Mouse (Mus musculus): ENCODE measurements at regions not wholly inside any gene's neighbourhood (a gene's known extent, or its start where the extent isn't known, plus 50 kb on each side); places are given as distances from the start of the nearest gene placed in this dataset.

DNA sequence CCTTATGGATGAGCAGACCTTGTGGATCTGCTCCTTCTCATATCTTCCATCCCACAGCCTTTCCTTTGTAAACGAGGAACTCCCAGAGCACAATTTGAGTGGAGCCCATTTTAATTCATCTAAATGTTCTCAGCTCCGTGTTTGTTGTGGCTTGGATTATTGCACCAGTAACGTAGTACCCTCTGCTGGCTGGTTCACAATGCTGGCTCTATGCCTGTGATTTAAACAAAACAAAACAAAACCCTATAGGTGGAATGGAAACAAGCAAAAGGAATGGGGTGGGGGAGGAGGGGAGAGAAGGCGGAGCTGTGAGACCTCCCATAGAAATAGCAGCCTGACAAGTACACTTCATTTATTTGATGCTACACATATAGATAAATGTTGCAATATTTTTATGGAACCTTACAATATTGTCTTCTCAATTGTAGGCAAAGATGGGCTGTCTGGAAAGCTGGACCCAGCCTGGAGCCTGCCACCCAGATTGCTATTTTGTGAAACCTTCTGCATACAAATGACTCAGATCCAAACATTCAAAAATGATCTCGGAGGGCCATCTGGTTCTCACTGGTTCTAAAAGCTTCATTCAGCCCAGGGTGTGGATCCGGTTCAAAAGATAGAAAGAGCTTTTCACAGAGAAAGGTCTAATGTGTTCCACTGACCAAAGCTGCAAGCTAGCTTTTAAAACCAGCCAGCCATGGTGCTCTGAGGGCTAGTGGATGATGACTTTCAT, 230.3 kb upstream of the Ubash3b start:
- 64% methylated on average over 6 of the region's 6 CpGs for WGBS
- ATAC-seq (ENCODE audit: insufficient number of reproducible peaks, insufficient read depth, low FRiP score, low TSS enrichment, low read depth): no peak
- 0 out of 2 replicates have a peak, but pooled peaks cover 6% of the 10 kb centered on the region for H3K36me3 ChIP-seq
- no peak overlapping the region for H3K27ac ChIP-seq
- peaks cover 14% of the 10 kb centered on the region; the same call in 1 of the 2 replicates for H3K4me1 ChIP-seq (replicated peaks)
- H3K4me2 ChIP-seq: no peak overlapping the region
- H3K9me3 ChIP-seq: no peaks in the 10 kb centered on the region
- no peak overlapping the region for H3K4me3 ChIP-seq (replicated peaks)
- H3K27me3 ChIP-seq: no peaks in the 10 kb centered on the region
- no peak overlapping the region for H3K9ac ChIP-seq (replicated peaks)

- H3K9ac ChIP-seq (replicated peaks): no peak overlapping the region
- H3K36me3 ChIP-seq: no peaks in the 10 kb centered on the region
- H3K4me3 ChIP-seq (replicated peaks): no peak overlapping the region
- no peaks in the 10 kb centered on the region for H3K27me3 ChIP-seq
- 88% methylated on average over 1 of the region's 1 CpGs for WGBS
- H3K9me3 ChIP-seq: no peaks in the 10 kb centered on the region
- H3K27ac ChIP-seq: peak overlapping the region; percentile 31; the same call in 1 of the 2 replicates
- peak overlapping the region; percentile 61 for H3K4me2 ChIP-seq
- peaks cover 45% of the 10 kb centered on the region for H3K4me1 ChIP-seq (replicated peaks)
- ATAC-seq (ENCODE audit: insufficient number of reproducible peaks, insufficient read depth, low FRiP score, low TSS enrichment, low read depth): no peak
Observed at GRCm38 (mm10) chr9:41379283-41379682, 217.8 kb upstream of the Ubash3b start.

DNA sequence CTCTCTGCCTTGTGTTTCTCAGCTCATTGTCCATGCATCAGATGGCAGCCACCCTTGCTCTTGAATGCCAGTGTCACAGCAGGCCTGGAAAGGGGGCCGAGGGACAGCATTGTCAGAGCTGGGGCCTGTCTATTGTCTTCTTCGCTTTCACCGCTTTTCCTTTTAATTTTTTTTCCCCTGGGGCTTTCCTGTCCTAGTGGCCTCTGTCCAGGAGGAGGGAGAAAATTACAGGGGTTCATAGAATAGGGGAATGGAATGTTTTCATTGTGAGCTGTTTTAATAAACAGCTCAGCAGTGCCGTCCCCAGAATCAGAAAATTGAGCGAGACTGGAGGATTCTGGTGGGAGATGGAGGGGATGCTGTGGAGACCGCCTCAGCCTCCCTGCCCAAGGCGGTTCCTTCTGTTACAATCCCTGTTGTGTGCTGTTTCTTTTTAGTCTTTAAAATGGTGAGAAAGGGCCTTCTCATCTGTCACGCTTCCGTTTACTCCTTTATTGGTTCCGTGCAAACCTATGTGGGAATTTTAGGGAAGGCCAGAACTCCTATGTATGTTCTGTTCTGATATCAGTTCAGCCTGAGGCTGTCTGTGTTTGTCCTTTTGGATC, 217.2 kb upstream of the Ubash3b start:
- Histone ChIP-seq H3K36me3 (no peaks in the 10 kb centered on the region), H3K4me2 (peak overlapping the region; percentile 61), H3K9ac (replicated peaks) (no peak overlapping the region; the same call in 1 of the 2 replicates), H3K27me3 (no peaks in the 10 kb centered on the region), H3K27ac (peak overlapping the region; percentile 91), H3K9me3 (no peaks in the 10 kb centered on the region), H3K4me1 (replicated peaks) (peaks cover 47% of the 10 kb centered on the region), H3K4me3 (replicated peaks) (no peak overlapping the region)
- no peak for ATAC-seq (ENCODE audit: insufficient number of reproducible peaks, insufficient read depth, low FRiP score, low TSS enrichment, low read depth)
- 51% methylated on average over 10 of the region's 10 CpGs for WGBS

DNA sequence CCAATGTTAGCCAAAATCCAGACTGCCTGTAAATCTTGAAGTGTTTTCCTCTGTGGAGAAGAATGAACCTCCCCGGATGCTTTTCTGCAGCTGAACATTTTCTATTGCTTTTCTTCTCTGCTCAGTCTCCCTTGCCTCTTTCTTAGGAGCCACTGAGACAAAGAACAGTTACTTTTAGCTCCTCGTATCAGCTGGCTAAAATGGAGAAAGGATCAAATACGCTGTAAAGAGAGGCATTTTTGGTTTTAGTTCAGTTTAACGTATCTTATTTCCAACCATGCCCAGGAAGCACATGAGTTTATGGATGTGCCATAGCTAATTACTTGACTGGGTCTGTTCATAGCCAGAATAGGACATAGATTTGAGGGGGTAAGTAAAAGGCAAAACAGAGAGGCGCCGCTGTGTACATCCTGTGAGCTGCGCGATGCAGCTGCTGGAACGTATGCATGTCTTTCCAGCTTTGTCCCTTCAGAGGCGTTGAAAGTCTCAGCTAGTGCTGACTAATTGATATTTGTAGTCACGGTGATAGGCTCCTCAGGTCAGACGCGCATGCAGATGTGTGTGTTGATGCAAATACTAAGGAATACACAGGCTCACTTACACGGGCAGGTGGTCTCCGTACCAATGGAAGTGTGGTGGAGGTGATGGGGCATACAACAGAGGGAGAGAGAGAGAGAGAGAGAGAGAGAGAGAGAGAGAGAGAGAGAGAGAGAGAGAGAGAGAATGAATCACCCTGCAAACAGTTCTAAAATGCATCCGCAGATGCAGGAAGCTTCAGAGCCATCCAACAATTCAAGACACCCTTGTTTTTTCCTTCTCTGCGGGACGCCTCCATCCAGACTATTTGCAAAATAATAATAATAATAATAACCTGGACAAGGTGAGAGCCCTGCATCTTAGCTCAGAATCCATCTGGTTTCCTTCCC, 216.5 kb upstream of the Ubash3b start:
- H3K27ac ChIP-seq: peak overlapping the region; percentile 91
- peak overlapping the region; percentile 34; the same call in 1 of the 2 replicates for H3K4me3 ChIP-seq (replicated peaks)
- H3K9ac ChIP-seq (replicated peaks): peak overlapping the region; percentile 48; the same call in 1 of the 2 replicates
- ATAC-seq (ENCODE audit: insufficient number of reproducible peaks, insufficient read depth, low FRiP score, low TSS enrichment, low read depth): no peak
- no peaks in the 10 kb centered on the region for H3K27me3 ChIP-seq
- no peaks in the 10 kb centered on the region for H3K36me3 ChIP-seq
- peaks cover 47% of the 10 kb centered on the region for H3K4me1 ChIP-seq (replicated peaks)
- H3K9me3 ChIP-seq: no peaks in the 10 kb centered on the region
- 55% methylated on average over 18 of the region's 18 CpGs for WGBS
- H3K4me2 ChIP-seq: peak overlapping the region; percentile 61

- 48% methylated on average over 8 of the region's 8 CpGs for WGBS
- Histone ChIP-seq H3K4me3 (replicated peaks) (peak overlapping the region; percentile 34), H3K36me3 (no peaks in the 10 kb centered on the region), H3K9me3 (no peaks in the 10 kb centered on the region), H3K9ac (replicated peaks) (peak overlapping the region; percentile 58; the same call in 1 of the 2 replicates), H3K4me2 (peak overlapping the region; percentile 61), H3K27me3 (no peaks in the 10 kb centered on the region), H3K4me1 (replicated peaks) (peaks cover 47% of the 10 kb centered on the region), H3K27ac (peak overlapping the region; percentile 91)
- no peak for ATAC-seq (ENCODE audit: insufficient number of reproducible peaks, insufficient read depth, low FRiP score, low TSS enrichment, low read depth)
Observed at GRCm38 (mm10) chr9:41376948-41377700, 215.6 kb upstream of the Ubash3b start.

GRCm38 (mm10) chr9:41375984-41376651, 214.6 kb upstream of the Ubash3b start:
- Histone ChIP-seq H3K36me3 (no peaks in the 10 kb centered on the region), H3K4me1 (replicated peaks) (peaks cover 47% of the 10 kb centered on the region), H3K9me3 (no peaks in the 10 kb centered on the region), H3K4me3 (replicated peaks) (peak overlapping the region; percentile 34), H3K9ac (replicated peaks) (peak overlapping the region; percentile 58), H3K4me2 (peak overlapping the region; percentile 61), H3K27me3 (no peaks in the 10 kb centered on the region), H3K27ac (peak overlapping the region; percentile 91)
- 9% methylated on average over 24 of the region's 24 CpGs for WGBS
- peak; percentile 59 for ATAC-seq (ENCODE audit: insufficient number of reproducible peaks, insufficient read depth, low FRiP score, low TSS enrichment, low read depth)

GRCm38 (mm10) chr9:41374591-41375481, 213.3 kb upstream of the Ubash3b start:
- peaks cover 47% of the 10 kb centered on the region for H3K4me1 ChIP-seq (replicated peaks)
- ATAC-seq (ENCODE audit: insufficient number of reproducible peaks, insufficient read depth, low FRiP score, low TSS enrichment, low read depth): no peak
- H3K27ac ChIP-seq: peak overlapping the region; percentile 70
- WGBS: 55% methylated on average over 14 of the region's 14 CpGs
- H3K27me3 ChIP-seq: no peaks in the 10 kb centered on the region
- no peak overlapping the region for H3K9ac ChIP-seq (replicated peaks)
- no peak overlapping the region for H3K4me2 ChIP-seq
- no peaks in the 10 kb centered on the region for H3K36me3 ChIP-seq
- no peaks in the 10 kb centered on the region for H3K9me3 ChIP-seq
- H3K4me3 ChIP-seq (replicated peaks): no peak overlapping the region

- Histone ChIP-seq H3K4me1 (replicated peaks) (peaks cover 5% of the 10 kb centered on the region; the same call in 1 of the 2 replicates), H3K9me3 (no peaks in the 10 kb centered on the region), H3K27me3 (no peaks in the 10 kb centered on the region), H3K27ac (no peak overlapping the region), H3K9ac (replicated peaks) (no peak overlapping the region), H3K4me3 (replicated peaks) (no peak overlapping the region), H3K4me2 (no peak overlapping the region), H3K36me3 (no peaks in the 10 kb centered on the region)
- ATAC-seq (ENCODE audit: insufficient number of reproducible peaks, insufficient read depth, low FRiP score, low TSS enrichment, low read depth): no peak
- WGBS: 83% methylated on average over 3 of the region's 3 CpGs
Observed at GRCm38 (mm10) chr9:41366405-41366804, 204.9 kb upstream of the Ubash3b start.

DNA sequence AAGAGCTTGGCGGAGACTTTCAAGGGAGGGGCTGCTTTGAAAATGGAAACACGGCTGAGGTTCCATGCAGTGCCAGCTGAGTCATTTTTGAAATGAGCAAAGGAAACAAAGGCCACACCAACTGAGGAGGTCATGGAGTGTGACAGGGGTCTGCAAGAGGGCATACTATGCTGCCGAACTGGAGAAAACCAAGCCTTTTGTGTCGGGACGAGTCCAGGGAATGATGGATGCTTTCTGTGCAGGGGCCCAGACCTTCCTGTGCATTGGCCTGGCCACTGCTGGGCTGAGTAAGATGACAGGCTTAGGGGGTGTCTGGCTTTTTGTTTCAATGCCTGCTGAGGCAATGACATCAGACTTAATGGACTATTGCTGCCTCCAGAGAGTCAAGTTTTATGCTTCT, 203.8 kb upstream of the Ubash3b start:
- Histone ChIP-seq H3K36me3 (no peaks in the 10 kb centered on the region), H3K4me2 (no peak overlapping the region), H3K4me3 (replicated peaks) (no peak overlapping the region), H3K27me3 (no peaks in the 10 kb centered on the region), H3K27ac (no peak overlapping the region), H3K4me1 (replicated peaks) (peaks cover 5% of the 10 kb centered on the region; the same call in 1 of the 2 replicates), H3K9me3 (no peaks in the 10 kb centered on the region), H3K9ac (replicated peaks) (no peak overlapping the region)
- WGBS: 43% methylated on average over 5 of the region's 5 CpGs
- ATAC-seq (ENCODE audit: insufficient number of reproducible peaks, insufficient read depth, low FRiP score, low TSS enrichment, low read depth): no peak; the same call in 1 of the 2 replicates
